Mouse (Mus musculus) liver, embryonic 14.5 days (tissue): ENCODE measurements around the gene Pprc1. TPM values are rescaled to one million over a fixed set of nuclear protein-coding genes. Genes with fewer than 3 reads are reported as not detected.

Source experiments
- ATAC-seq: fragments of 200-750 bp; cut with Nextera tagmentation; 2 replicates; pipeline ENCODE4 v1.8.0; 2017; ENCODE audit warnings: moderate number of reproducible peaks, mild to moderate bottlenecking, moderate library complexity; ENCODE audit not compliant: insufficient read depth
- DNase-seq, 3 experiments: peaks; one replicate each; pipeline ENCODE4 v3.0.0-alpha.2; 2012 to 2013; ENCODE audit warnings: low read depth in 3 of 3, low spot score in 3 of 3
- H3K27ac ChIP-seq: fragments of 300-500 bp; sonication (generic); 2 replicates; pipeline ENCODE4 v1.5.1; 2014; ENCODE audit warnings: moderate library complexity, mild to moderate bottlenecking, control low read depth, inconsistent platforms
- H3K27me3 ChIP-seq: fragments of 300-500 bp; sonication (generic); 2 replicates; pipeline ENCODE4 v1.6.1; 2014; ENCODE audit warnings: mild to moderate bottlenecking, low read length, moderate library complexity; ENCODE audit not compliant: control insufficient read depth, insufficient read depth
- H3K36me3 ChIP-seq: fragments of 300-500 bp; sonication (generic); replicated peaks from 2 replicates; pipeline ENCODE4 v1.6.1; 2014; ENCODE audit warnings: low read depth; ENCODE audit not compliant: control insufficient read depth, insufficient read depth
- H3K4me1 ChIP-seq, 2 experiments: fragments of 200-500 bp in 1 of 2; fragments of 300-500 bp in 1 of 2; sonication (generic) in 1 of 2; replicated peaks; 2 replicates each; pipeline ENCODE4 v1.6.1; 2012 to 2014; ENCODE audit warnings: antibody characterized with exemption in 1 of 2, inconsistent platforms in 1 of 2, low read length in 1 of 2; ENCODE audit not compliant: control insufficient read depth in 2 of 2, insufficient read depth in 2 of 2
- H3K4me2 ChIP-seq: fragments of 300-500 bp; sonication (generic); 2 replicates; pipeline ENCODE4 v1.6.1; 2014; ENCODE audit warnings: low read depth, mild to moderate bottlenecking, control low read depth, moderate library complexity
- H3K4me3 ChIP-seq, 2 experiments: fragments of 200-500 bp in 1 of 2; fragments of 300-500 bp in 1 of 2; sonication (generic) in 1 of 2; 2 replicates each; pipeline ENCODE4 v1.5.1; 2012 to 2014; ENCODE audit warnings: low read depth in 2 of 2, low read length in 2 of 2, mild to moderate bottlenecking in 2 of 2, control low read depth in 1 of 2, inconsistent platforms in 1 of 2, moderate library complexity in 1 of 2; ENCODE audit not compliant: insufficient read depth in 1 of 2
- H3K9ac ChIP-seq: fragments of 300-500 bp; sonication (generic); replicated peaks from 2 replicates; pipeline ENCODE4 v1.6.1; 2014; ENCODE audit warnings: mild to moderate bottlenecking, control low read depth, moderate library complexity
- H3K9me3 ChIP-seq: fragments of 300-500 bp; sonication (generic); 2 replicates; pipeline ENCODE4 v1.6.1; 2016; ENCODE audit warnings: low read length, mixed read lengths; ENCODE audit not compliant: control insufficient read depth
- CTCF ChIP-seq: IDR thresholded peaks from 2 replicates; pipeline ENCODE4 v1.5.1; 2016; ENCODE audit warnings: antibody characterized with exemption, low read depth, control low read depth
- EP300 ChIP-seq: IDR thresholded peaks from 2 replicates; pipeline ENCODE4 v1.6.1; 2016; ENCODE audit warnings: antibody characterized with exemption, low read depth
- WGBS: fragments of 180-500 bp; shearing (Covaris S2); extraction: QIAGEN DNeasy Blood & Tissue Kit; methylation state at CpG from one replicate; pipeline ENCODE4 v1.1.7; 2014; ENCODE audit not compliant: insufficient replicate concordance; 5-methylcytosine and 5-hydroxymethylcytosine counted together
- polyA plus RNA-seq, 2 experiments: library from polyadenylated mRNA; depleted of rRNA in 1 of 2; stranded (reverse) in 1 of 2; unstranded in 1 of 2; fragments of >200 nt; fragmentation: Nextera tagmentation in 1 of 2; extraction: Ambion mirVana in 1 of 2; gene quantifications; 2 replicates each; pipeline versions ENCODE4 v1.2.1 to v1.2.3; 2012 to 2014

Gene Pprc1
- polyA plus RNA-seq, 2 experiments: 17.5 to 25.0 TPM

DNA sequence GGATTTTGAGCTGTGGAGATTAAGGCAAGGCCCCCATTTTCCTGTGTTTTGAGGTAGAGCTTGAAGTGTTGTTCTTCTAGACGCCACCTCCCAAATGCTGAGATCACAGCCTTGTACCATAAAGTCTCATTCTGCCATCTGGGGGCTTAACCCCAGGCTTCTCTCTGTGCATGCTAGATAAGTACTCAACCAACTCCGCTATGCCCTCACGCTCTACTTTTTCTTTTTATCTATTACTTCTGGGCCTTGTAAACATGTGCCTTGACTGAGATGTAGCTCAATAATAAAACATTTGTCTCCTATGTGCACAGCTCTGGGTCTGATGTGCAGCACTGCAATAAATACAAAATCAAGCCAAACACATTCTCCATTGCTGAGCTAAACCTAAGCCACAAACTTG lies 74.8 kb downstream of the Pprc1 start:
- DNase-seq: peak in 1 of 3 experiments; percentile 37
- H3K27ac ChIP-seq: no peak overlapping the region
- H3K4me3 ChIP-seq: no peak overlapping the region
- no peak for TF ChIP-seq CTCF
- peak; percentile 68 for TF ChIP-seq EP300
- H3K27me3 ChIP-seq: no peaks in the 10 kb centered on the region
- WGBS: 15% methylated on average over 3 of the region's 3 CpGs
- ATAC-seq: peak; percentile 82
- H3K36me3 ChIP-seq: no peaks in the 10 kb centered on the region
- H3K9me3 ChIP-seq: no peaks in the 10 kb centered on the region
- no peak overlapping the region for H3K9ac ChIP-seq
- no peak overlapping the region for H3K4me2 ChIP-seq
- peaks cover 0 to 5% of the 10 kb centered on the region in 2 experiments; a peak in 2 of 4 replicates for H3K4me1 ChIP-seq

DNA sequence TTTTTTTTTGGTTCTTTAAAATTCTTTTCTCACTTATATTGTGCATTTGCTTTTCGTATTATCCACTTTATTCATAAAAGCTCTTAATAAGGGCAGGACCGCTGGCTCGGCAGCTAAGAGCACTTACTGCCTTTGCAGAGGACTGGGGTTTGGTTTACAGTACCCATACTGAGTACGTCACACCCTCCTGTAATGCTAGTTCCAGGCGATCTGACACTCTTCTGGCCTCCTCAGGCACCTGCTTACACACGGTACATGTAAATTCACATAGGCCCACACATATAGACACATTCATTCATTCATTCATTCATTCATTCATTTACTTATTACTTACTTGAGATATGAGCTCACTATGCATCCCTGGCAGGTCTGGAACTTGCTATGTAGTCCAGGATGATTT lies 76.2 kb downstream of the Pprc1 start:
- WGBS: 67% methylated on average over 6 of the region's 6 CpGs
- Histone ChIP-seq H3K9me3 (no peaks in the 10 kb centered on the region), H3K4me3 (no peak overlapping the region), H3K9ac (no peak overlapping the region), H3K36me3 (no peaks in the 10 kb centered on the region), H3K4me2 (no peak overlapping the region), H3K27ac (no peak overlapping the region), H3K4me1 (peaks cover 0 to 5% of the 10 kb centered on the region in 2 experiments; a peak in 2 of 4 replicates), H3K27me3 (no peaks in the 10 kb centered on the region)
- TF ChIP-seq EP300: no peak
- no peak for TF ChIP-seq CTCF
- no peak for DNase-seq
- no peak for ATAC-seq

Other genes with a start within 250 kb of the Pprc1 start
- gene Kcnip2, start 228.8 kb upstream of the Pprc1 start, polyA plus RNA-seq (2012; rRNA removed): 1.7 TPM in 2 replicates
- gene Kcnip2, start 228.8 kb upstream of the Pprc1 start, polyA plus RNA-seq (2014; fragmentation: Nextera tagmentation; extraction: Ambion mirVana): 1.5 and 1.7 TPM in 2 replicates
- 2.0 and 2.2 TPM in 2 replicates for gene Armh3, start 46.4 kb upstream of the Pprc1 start, polyA plus RNA-seq (2012; rRNA removed)
- gene Armh3, start 46.4 kb upstream of the Pprc1 start, polyA plus RNA-seq (2014; fragmentation: Nextera tagmentation; extraction: Ambion mirVana): 2.6 and 2.8 TPM in 2 replicates
- gene Hps6, start 41.4 kb upstream of the Pprc1 start, polyA plus RNA-seq (2012; rRNA removed): 0.96 and 1.2 TPM in 2 replicates
- 1.3 and 1.4 TPM in 2 replicates for gene Hps6, start 41.4 kb upstream of the Pprc1 start, polyA plus RNA-seq (2014; fragmentation: Nextera tagmentation; extraction: Ambion mirVana)
- 129 and 132 TPM in 2 replicates for gene Ldb1, start 328 bp downstream of the Pprc1 start, polyA plus RNA-seq (2012; rRNA removed)
- gene Ldb1, start 328 bp downstream of the Pprc1 start, polyA plus RNA-seq (2014; fragmentation: Nextera tagmentation; extraction: Ambion mirVana): 22.8 and 29.0 TPM in 2 replicates
- 36.6 and 63.9 TPM in 2 replicates for gene Nolc1, start 31.0 kb downstream of the Pprc1 start, polyA plus RNA-seq (2012; rRNA removed)
- gene Nolc1, start 31.0 kb downstream of the Pprc1 start, polyA plus RNA-seq (2014; fragmentation: Nextera tagmentation; extraction: Ambion mirVana): 55.0 and 58.2 TPM in 2 replicates
- 0.02 TPM in 1 of 2 replicates, not detected in the other for gene Elovl3, start 87.0 kb downstream of the Pprc1 start, polyA plus RNA-seq (2012; rRNA removed)
- not detected in 2 replicates for gene Elovl3, start 87.0 kb downstream of the Pprc1 start, polyA plus RNA-seq (2014; fragmentation: Nextera tagmentation; extraction: Ambion mirVana)
- not detected in 2 replicates for gene Pitx3, start 103.4 kb downstream of the Pprc1 start, polyA plus RNA-seq (2012; rRNA removed)
- not detected in 2 replicates for gene Pitx3, start 103.4 kb downstream of the Pprc1 start, polyA plus RNA-seq (2014; fragmentation: Nextera tagmentation; extraction: Ambion mirVana)
- 14.6 and 17.4 TPM in 2 replicates for gene Gbf1, start 107.6 kb downstream of the Pprc1 start, polyA plus RNA-seq (2012; rRNA removed)
- gene Gbf1, start 107.6 kb downstream of the Pprc1 start, polyA plus RNA-seq (2014; fragmentation: Nextera tagmentation; extraction: Ambion mirVana): 11.2 and 14.0 TPM in 2 replicates